Mouse (Mus musculus) cerebellum, postnatal 10 days (tissue): ENCODE measurements around the gene Tnfaip3.

Source experiments
- DNase-seq, 2 experiments: peaks; one replicate each; pipeline ENCODE4 v3.0.0; 2021; ENCODE audit warnings: mixed read lengths in 2 of 2

Gene Tnfaip3

GRCm38 (mm10) chr10:19014381-19015256, 838 bp downstream of the Tnfaip3 start:
- DNase-seq = peak in 1 of 2 experiments; percentile 22

DNA sequence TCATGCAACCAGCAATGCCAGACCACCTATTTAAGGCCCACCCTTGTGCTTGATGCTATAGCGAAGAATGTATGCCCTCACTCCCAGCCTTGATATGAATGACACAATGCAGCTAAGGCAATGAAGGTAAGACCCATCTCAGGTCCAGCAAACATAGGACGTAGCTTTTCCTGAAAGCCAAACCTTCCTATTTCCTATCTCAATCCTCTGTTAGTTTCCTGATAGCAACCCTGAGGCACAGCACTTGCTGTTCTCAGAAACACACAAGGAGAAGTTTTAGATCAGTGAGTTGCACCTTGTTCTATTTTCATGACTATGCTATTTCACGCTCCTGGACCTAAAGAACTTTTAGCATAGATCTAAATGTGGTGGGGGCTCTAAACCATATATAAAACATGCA, 2.1 kb downstream of the Tnfaip3 start:
- no peak for DNase-seq

DNA sequence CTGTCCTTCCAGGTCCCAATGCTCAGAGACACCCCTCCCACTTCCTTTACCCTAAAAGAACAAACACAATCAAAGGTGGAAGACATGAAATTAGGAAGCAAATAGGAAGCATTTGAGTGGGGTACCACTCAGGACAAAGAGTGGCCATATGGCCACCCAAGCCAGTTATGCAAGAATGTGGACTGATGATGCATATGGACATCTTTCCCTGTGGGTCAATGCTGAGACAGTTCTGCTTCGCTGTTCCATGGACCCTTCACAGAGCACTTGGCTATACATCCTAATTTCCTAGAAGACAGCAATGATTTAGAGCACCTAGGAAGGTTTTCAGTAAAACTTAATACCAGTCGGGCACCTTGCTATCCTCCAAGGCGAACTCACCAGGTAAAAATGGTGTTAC, 2.8 kb downstream of the Tnfaip3 start:
- DNase-seq = no peak

DNA sequence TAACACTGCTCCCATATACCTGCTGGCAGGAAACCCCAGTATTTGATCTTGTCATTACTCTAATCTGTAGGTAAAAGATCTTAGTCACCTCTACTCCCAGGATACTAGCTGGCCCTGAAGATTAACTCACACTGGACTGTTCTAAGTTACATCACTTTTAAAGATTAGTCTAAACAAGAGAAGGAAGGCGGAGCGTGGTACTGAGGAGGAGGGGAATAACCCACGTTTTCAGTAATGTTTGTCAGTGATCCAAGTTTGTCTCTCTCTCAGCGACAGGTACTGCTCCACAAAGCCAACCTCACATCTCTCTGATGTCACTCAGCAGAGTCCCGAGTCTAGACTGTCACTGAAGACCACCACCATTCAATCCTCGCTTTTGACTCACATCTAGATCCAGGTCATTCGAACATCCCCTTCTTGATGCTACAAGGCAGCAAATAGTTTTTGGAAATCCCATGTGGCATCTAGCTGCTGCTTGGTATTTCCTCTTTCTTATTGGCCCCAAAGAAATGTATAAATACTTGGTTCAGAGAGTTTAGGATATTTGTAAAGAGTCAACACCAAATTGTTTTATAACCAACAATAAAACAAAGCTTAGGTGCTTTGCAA, 3.5 kb downstream of the Tnfaip3 start:
- DNase-seq = no peak

GRCm38 (mm10) chr10:19010414-19010813, 5.0 kb downstream of the Tnfaip3 start:
- no peak for DNase-seq

- DNase-seq = no peak
Observed at GRCm38 (mm10) chr10:19009186-19009672, 6.2 kb downstream of the Tnfaip3 start.

DNA sequence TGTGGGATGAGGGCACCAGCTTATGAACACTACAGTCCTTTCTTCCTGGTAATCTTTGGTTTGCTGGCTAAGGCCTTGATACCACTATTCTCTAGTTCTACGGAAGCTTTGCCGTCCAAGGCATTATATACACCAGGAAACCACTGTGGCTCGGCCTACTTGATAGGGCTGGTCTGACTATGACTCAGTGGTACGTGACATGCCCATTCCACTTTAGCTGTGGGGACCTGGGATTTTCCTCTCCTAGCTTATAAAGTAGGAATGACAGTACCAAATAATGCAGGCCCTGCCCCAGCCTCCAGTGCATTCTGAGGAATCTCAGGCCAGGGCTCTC, 6.9 kb downstream of the Tnfaip3 start:
- no peak for DNase-seq

DNA sequence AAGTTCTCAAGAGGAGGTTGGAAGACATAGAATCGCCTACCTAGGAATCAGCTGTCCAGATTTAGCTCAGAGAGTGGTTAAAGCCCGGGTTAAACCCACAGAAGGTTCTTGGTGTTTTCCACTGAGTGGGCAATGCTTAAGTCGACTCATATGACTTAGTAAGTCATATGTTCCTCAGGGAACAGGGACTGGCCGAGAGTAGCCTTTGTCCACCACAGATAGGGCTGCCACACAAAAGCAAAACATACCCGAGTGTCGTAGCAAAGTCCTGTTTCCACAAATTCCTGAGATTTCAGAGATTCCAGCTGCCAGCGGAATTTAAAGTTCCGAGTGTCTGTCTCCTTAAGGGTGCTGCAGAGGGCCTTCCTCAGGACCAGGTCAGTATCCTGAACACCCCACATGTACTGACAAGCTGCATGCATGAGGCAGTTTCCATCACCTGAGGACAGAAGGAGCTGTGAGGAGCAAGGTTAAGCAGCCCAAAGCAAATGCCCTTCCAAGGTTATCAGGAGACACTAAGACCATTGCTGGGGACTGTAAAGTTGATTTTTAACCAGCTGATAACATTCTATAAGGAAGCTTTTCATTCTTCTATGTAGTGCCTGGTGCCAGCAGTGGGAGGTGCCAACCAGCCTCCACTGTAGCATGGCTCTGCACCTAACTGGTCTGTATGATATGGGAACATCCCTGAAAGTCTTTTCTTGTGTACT, 7.4 kb downstream of the Tnfaip3 start:
- DNase-seq = no peak

DNA sequence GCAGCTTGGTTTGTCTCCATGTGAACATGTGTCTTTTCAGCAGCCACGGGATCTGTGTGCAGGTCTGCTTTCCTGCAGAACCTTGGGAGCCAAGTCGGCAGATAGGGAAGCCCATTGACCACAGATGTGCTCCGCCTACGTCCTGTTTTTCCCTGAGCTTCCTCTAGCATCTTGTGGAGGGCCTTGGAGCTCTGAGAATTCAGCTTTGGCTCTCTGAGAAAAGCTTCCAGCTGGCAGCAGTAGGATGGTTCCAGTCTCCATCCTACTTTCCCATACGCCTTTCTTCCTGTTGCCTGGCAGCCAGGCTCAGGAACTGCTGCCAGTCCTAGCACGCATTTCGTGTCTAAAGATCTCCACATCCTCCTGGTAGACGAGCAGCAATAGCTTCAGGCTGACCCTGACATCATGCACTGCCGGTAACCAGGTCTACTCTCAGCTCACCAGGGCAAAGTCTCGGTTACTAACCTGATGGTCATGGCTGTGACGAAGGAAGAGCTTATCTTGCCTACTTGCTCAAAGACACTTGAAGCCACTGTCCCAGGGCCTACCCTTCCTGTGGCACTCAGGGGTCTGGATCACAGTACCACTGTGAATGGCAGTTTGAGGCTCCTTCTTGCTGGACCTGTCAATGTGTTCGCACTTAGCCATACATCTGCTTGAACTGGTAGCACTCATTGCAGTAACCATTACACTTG, 13.2 kb downstream of the Tnfaip3 start:
- DNase-seq = peak in 1 of 2 experiments; percentile 9

- peak; percentile 17 to 18 for DNase-seq
Observed at GRCm38 (mm10) chr10:18999427-18999826, 16.0 kb downstream of the Tnfaip3 start.

DNA sequence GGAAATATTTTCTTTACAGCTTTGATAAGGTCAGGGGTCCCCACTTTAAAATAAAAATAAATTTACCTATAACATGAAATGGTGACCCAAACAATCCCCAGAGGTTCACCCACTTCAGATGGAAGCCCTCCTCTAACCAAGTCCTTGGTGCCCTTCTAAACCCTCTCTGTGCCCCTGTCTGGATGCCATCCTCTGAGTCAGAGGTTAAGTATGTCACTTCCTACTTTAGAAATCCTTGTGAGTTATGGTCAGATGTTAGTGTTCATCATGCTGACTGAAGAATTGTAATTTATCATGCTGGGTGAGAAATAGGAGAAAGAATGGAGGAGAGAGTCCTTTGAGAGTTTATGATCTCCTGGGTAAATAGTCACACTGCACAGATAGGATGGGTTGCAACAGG, 19.1 kb downstream of the Tnfaip3 start:
- no peak for DNase-seq

- no peak for DNase-seq
Observed at GRCm38 (mm10) chr10:18995465-18996261, 19.8 kb downstream of the Tnfaip3 start.

DNA sequence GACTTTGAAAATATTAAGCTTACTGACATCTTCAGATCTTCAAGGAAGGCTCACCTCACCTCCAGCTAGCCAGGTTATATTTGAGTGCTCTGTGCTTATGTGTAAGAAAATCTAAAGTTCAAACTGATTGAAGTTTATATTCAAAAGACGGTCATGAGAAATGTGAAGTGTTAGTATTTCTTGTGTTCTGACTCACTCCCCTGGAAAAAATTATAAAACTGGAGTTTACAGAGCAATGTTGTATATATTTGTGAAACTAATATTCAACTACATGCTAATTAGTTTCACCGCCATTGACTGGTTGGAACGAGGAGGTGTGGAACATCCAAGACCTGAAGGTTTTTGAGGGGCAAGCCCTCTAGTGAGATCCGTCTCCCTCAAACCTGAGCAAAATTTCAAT, 22.5 kb downstream of the Tnfaip3 start:
- no peak for DNase-seq

DNA sequence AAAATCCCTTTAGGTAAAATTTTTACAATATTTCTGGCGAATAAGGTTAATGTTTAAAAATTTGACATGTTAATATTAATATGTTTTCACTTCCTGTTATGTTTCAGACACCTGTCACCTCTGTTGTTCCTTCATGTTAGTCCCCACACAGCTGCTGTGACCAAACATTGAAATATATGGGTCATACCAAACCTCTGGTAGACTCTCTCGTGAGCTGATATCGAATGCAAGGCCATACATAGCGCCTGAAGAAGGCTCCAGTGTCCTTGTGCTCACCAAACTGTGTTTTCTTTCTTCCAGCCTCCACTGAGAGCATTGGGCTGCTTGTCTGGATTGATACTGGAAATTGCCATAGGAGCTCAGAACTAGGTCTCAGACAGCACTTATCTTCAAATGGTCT, 24.4 kb downstream of the Tnfaip3 start:
- no peak for DNase-seq

GRCm38 (mm10) chr10:18987907-18988199, 27.6 kb downstream of the Tnfaip3 start:
- no peak for DNase-seq

- peak; percentile 3 to 5 for DNase-seq
Observed at GRCm38 (mm10) chr10:18987046-18987906, 28.2 kb downstream of the Tnfaip3 start.

DNA sequence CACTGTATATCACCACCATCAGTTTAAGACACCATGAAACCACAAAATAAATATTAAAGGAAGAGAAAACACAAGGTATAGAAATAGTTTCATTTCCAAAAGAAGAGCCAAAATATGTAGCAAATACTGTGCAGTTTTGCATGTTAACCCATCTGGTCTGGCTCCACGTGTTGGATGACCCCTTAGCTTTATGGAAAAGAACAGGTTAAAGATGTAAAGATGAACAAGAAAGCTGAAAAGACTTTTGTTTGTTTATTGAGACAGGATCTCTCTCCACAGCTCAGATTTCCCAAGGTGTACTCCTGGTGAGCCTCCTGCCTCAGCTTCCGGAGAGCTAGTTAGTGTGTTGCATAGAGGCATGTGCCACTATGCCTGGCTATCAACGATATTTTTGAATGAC, 29.9 kb downstream of the Tnfaip3 start:
- DNase-seq = no peak

- no peak for DNase-seq
Observed at GRCm38 (mm10) chr10:18983514-18983913, 31.9 kb downstream of the Tnfaip3 start.

GRCm38 (mm10) chr10:18974486-18974885, 41.0 kb downstream of the Tnfaip3 start:
- no peak for DNase-seq

DNA sequence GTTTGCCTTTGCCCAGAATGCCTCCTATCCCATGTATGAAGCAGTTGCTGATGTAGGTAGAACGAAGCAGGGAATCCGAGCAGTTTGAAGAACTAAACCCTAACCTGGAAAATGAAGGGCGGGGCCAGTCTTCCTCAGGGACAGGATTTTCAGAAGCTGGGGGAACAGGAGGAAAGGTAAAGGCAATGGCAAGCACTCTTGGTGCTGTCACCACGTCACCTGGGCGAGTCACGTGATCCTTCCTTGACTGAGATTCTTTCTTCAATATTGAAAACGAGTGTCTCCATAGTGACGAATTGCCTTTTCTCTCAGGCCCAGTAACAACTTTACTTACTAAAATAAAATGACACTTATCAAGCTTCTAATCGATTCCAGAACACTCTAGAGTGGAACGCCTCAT, 48.6 kb downstream of the Tnfaip3 start:
- DNase-seq = no peak

- DNase-seq = no peak
Observed at GRCm38 (mm10) chr10:18965601-18966000, 49.9 kb downstream of the Tnfaip3 start.
